Mouse (Mus musculus): ENCODE measurements at regions not wholly inside any gene's neighbourhood (a gene's known extent, or its start where the extent isn't known, plus 50 kb on each side); places are given as distances from the start of the nearest gene placed in this dataset.

DNA sequence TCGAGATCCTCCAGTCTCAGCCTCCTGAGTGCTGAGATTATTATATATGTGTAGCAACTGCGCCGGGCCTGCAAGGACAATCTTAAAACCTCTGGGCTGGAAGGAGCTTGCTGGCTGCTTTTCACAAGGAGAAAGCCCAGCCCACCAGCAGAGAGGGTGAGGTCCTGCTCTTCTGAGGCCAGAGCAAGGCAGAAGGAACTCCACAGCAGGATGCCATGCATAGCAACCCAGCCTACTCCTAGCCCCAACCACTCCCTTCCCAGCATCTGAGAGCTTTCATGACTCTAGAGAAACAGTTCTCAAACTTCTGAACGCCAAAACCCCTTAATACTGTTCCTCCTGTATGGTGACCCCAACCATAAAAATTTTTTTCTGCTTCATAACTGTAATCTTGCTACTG lies 80.3 kb upstream of the Rpl38 start:
- ATAC-seq (ENCODE audit: extremely low read depth, insufficient number of reproducible peaks, low FRiP score, poor library complexity, severe bottlenecking) = no peak
- no peaks in the 10 kb centered on the region for H3K4me1 ChIP-seq (ENCODE audit: insufficient read depth, low read depth, low read length)
- no peak for DNase-seq (ENCODE audit: low spot score)
- H3K9me3 ChIP-seq (replicated peaks) = peaks cover 80% of the 10 kb centered on the region
- H3K4me3 ChIP-seq (ENCODE audit: low read depth, low read length) = no peak overlapping the region
- no peaks in the 10 kb centered on the region for H3K27me3 ChIP-seq (ENCODE audit: insufficient read depth, low read length)
- TF ChIP-seq TAL1 (conservative IDR thresholded peaks at IDR 0.05; ENCODE audit: low read depth, low read length) = no peak
- no peak for TF ChIP-seq GATA2 (IDR thresholded peaks at IDR 0.05; ENCODE audit: borderline replicate concordance, low read depth, low read length)
- TF ChIP-seq GATA1 (IDR thresholded peaks at IDR 0.05; ENCODE audit: borderline replicate concordance, low read length) = no peak
- TF ChIP-seq CTCF (IDR thresholded peaks at IDR 0.05; ENCODE audit: low read depth, low read length) = no peak
- TF ChIP-seq POLR2AphosphoS5 (IDR thresholded peaks at IDR 0.05; ENCODE audit: insufficient replicate concordance, low read depth, low read length) = no peak
- H3K36me3 ChIP-seq (replicated peaks) = no peaks in the 10 kb centered on the region

DNA sequence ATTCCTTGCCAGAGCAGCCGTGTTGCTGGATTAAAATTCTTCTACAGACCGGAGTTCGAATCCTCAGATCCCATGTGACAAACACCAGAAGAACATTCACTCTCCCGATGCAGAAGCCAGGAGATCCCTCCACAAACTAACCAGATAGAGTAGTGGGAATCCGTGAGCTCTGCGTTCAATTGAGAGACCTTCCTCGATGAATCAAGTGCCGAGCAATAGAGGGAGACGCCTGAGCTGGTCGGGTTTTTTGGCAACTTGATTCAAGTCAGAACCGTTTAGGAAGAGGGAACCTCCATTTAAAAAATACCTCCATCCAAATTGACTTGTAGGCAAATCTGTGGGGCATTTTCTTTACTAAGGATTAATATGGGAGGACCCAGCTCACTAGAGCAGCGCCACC lies 81.9 kb upstream of the Rpl38 start:
- no peak for ATAC-seq (ENCODE audit: extremely low read depth, insufficient number of reproducible peaks, low FRiP score, poor library complexity, severe bottlenecking)
- no peak for TF ChIP-seq GATA1 (IDR thresholded peaks at IDR 0.05; ENCODE audit: borderline replicate concordance, low read length)
- TF ChIP-seq TAL1 (conservative IDR thresholded peaks at IDR 0.05; ENCODE audit: low read depth, low read length) = no peak
- no peak for TF ChIP-seq CTCF (IDR thresholded peaks at IDR 0.05; ENCODE audit: low read depth, low read length)
- TF ChIP-seq POLR2AphosphoS5 (IDR thresholded peaks at IDR 0.05; ENCODE audit: insufficient replicate concordance, low read depth, low read length) = no peak
- no peak for TF ChIP-seq GATA2 (IDR thresholded peaks at IDR 0.05; ENCODE audit: borderline replicate concordance, low read depth, low read length)
- Histone ChIP-seq H3K4me3 (ENCODE audit: low read depth, low read length) (no peak overlapping the region), H3K27me3 (ENCODE audit: insufficient read depth, low read length) (no peaks in the 10 kb centered on the region), H3K4me1 (ENCODE audit: insufficient read depth, low read depth, low read length) (no peaks in the 10 kb centered on the region), H3K9me3 (replicated peaks) (peaks cover 79% of the 10 kb centered on the region), H3K36me3 (replicated peaks) (no peaks in the 10 kb centered on the region)
- DNase-seq (ENCODE audit: low spot score) = no peak

DNA sequence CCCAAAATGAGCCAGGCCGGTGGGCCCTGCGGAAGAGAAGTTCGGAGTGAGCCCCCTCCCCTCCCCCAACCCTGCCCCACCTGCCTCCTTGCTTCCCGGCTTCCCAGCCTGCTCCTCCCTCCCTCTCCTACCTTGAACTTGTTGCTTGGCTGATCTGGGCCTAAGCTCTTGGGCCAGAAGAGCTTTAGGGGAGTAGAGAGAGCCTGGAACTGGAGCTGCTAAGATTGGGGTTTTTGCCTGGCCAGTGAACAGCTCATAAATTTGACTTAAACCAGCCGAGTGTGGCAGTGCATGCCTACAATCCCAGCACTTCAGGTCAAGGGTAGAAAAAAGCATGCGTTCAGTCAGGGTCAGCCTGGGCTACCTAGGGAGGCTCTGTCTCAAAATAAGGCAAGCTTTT lies 83.5 kb upstream of the Rpl38 start:
- TF ChIP-seq TAL1 (conservative IDR thresholded peaks at IDR 0.05; ENCODE audit: low read depth, low read length) = no peak
- no peak for TF ChIP-seq POLR2AphosphoS5 (IDR thresholded peaks at IDR 0.05; ENCODE audit: insufficient replicate concordance, low read depth, low read length)
- no peak for TF ChIP-seq GATA2 (IDR thresholded peaks at IDR 0.05; ENCODE audit: borderline replicate concordance, low read depth, low read length)
- TF ChIP-seq CTCF (IDR thresholded peaks at IDR 0.05; ENCODE audit: low read depth, low read length) = no peak
- no peak for TF ChIP-seq GATA1 (IDR thresholded peaks at IDR 0.05; ENCODE audit: borderline replicate concordance, low read length)
- H3K9me3 ChIP-seq (replicated peaks) = peaks cover 84% of the 10 kb centered on the region
- no peaks in the 10 kb centered on the region for H3K4me1 ChIP-seq (ENCODE audit: insufficient read depth, low read depth, low read length)
- no peak for ATAC-seq (ENCODE audit: extremely low read depth, insufficient number of reproducible peaks, low FRiP score, poor library complexity, severe bottlenecking)
- H3K27me3 ChIP-seq (ENCODE audit: insufficient read depth, low read length) = no peaks in the 10 kb centered on the region
- no peaks in the 10 kb centered on the region for H3K36me3 ChIP-seq (replicated peaks)
- no peak for DNase-seq (ENCODE audit: low spot score)
- H3K4me3 ChIP-seq (ENCODE audit: low read depth, low read length) = no peak overlapping the region

DNA sequence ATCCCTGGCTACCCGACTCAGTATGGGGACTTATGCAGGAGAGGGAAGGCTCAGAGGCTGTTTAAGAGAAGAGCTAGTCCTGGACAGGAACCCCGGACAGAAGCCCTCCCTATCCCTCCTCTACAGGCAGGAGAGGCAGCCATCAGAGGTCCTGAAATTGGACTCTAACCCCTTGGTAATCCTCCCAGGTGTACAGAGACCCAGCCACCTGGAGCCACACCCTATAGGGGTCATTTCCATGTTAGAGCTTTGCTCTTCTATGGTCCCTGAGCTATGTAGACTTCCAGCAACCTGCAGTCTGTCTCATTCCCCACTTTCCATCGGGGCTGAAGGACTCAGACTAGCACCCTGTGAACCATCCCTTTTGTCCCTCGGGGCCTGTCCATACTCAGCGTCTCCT lies 84.2 kb upstream of the Rpl38 start:
- H3K4me3 ChIP-seq (ENCODE audit: low read depth, low read length) = no peak overlapping the region
- H3K4me1 ChIP-seq (ENCODE audit: insufficient read depth, low read depth, low read length) = no peaks in the 10 kb centered on the region
- TF ChIP-seq POLR2AphosphoS5 (IDR thresholded peaks at IDR 0.05; ENCODE audit: insufficient replicate concordance, low read depth, low read length) (no peak), TAL1 (conservative IDR thresholded peaks at IDR 0.05; ENCODE audit: low read depth, low read length) (no peak), GATA2 (IDR thresholded peaks at IDR 0.05; ENCODE audit: borderline replicate concordance, low read depth, low read length) (no peak), GATA1 (IDR thresholded peaks at IDR 0.05; ENCODE audit: borderline replicate concordance, low read length) (no peak), CTCF (IDR thresholded peaks at IDR 0.05; ENCODE audit: low read depth, low read length) (no peak)
- ATAC-seq (ENCODE audit: extremely low read depth, insufficient number of reproducible peaks, low FRiP score, poor library complexity, severe bottlenecking) (no peak), DNase-seq (ENCODE audit: low spot score) (no peak)
- H3K27me3 ChIP-seq (ENCODE audit: insufficient read depth, low read length) = no peaks in the 10 kb centered on the region
- H3K9me3 ChIP-seq (replicated peaks) = peaks cover 82% of the 10 kb centered on the region
- H3K36me3 ChIP-seq (replicated peaks) = no peaks in the 10 kb centered on the region

DNA sequence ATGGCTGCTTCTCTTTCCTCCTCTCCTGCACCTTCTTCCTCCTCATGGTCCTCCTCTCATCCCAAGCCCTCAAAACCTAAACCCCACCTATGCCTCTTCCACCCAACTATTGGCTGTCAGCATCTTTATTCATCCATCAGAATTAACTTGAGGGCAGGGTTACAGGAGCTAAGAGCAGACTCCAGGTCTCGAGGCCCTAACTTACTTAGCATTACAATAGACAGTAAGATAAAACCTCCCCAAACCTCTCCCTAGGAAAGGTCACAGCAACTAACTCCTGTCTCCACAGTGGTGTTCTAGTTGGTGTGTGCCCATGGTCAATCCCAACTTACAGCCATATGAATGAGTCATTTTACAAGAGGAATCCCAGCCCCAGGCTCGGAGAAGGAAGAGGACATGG lies 88.3 kb upstream of the Rpl38 start:
- H3K27me3 ChIP-seq (ENCODE audit: insufficient read depth, low read length) = no peaks in the 10 kb centered on the region
- TF ChIP-seq POLR2AphosphoS5 (IDR thresholded peaks at IDR 0.05; ENCODE audit: insufficient replicate concordance, low read depth, low read length) (no peak), GATA2 (IDR thresholded peaks at IDR 0.05; ENCODE audit: borderline replicate concordance, low read depth, low read length) (no peak), TAL1 (conservative IDR thresholded peaks at IDR 0.05; ENCODE audit: low read depth, low read length) (no peak), GATA1 (IDR thresholded peaks at IDR 0.05; ENCODE audit: borderline replicate concordance, low read length) (no peak), CTCF (IDR thresholded peaks at IDR 0.05; ENCODE audit: low read depth, low read length) (no peak)
- H3K4me1 ChIP-seq (ENCODE audit: insufficient read depth, low read depth, low read length) = no peaks in the 10 kb centered on the region
- ATAC-seq (ENCODE audit: extremely low read depth, insufficient number of reproducible peaks, low FRiP score, poor library complexity, severe bottlenecking) (no peak), DNase-seq (ENCODE audit: low spot score) (no peak)
- no peak overlapping the region for H3K4me3 ChIP-seq (ENCODE audit: low read depth, low read length)
- no peaks in the 10 kb centered on the region for H3K36me3 ChIP-seq (replicated peaks)
- peaks cover 85% of the 10 kb centered on the region for H3K9me3 ChIP-seq (replicated peaks)

DNA sequence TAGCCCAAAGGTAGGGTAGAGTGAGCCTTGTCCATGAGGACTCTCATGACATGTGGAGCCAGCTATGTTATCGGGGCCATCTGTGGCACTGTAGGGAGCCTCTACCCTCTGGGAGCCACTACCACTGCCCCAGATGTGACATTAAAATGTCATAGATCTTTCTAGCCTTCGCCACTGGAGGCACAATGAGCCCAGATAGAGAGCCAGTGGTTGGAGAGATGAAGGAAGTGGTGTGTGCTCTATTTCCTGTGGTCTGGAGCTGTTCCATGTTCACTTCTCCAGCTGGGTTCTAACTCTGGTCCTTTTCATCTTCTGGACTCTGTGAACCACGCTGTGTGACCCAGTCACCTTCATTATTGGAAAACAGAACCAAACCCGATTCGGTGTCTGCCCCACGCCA lies 89.8 kb upstream of the Rpl38 start:
- no peak for TF ChIP-seq GATA1 (IDR thresholded peaks at IDR 0.05; ENCODE audit: borderline replicate concordance, low read length)
- TF ChIP-seq TAL1 (conservative IDR thresholded peaks at IDR 0.05; ENCODE audit: low read depth, low read length) = no peak
- TF ChIP-seq CTCF (IDR thresholded peaks at IDR 0.05; ENCODE audit: low read depth, low read length) = no peak
- TF ChIP-seq GATA2 (IDR thresholded peaks at IDR 0.05; ENCODE audit: borderline replicate concordance, low read depth, low read length) = no peak
- TF ChIP-seq POLR2AphosphoS5 (IDR thresholded peaks at IDR 0.05; ENCODE audit: insufficient replicate concordance, low read depth, low read length) = no peak
- ATAC-seq (ENCODE audit: extremely low read depth, insufficient number of reproducible peaks, low FRiP score, poor library complexity, severe bottlenecking) = no peak
- Histone ChIP-seq H3K9me3 (replicated peaks) (peaks cover 82% of the 10 kb centered on the region), H3K4me1 (ENCODE audit: insufficient read depth, low read depth, low read length) (no peaks in the 10 kb centered on the region), H3K4me3 (ENCODE audit: low read depth, low read length) (no peak overlapping the region), H3K36me3 (replicated peaks) (no peaks in the 10 kb centered on the region), H3K27me3 (ENCODE audit: insufficient read depth, low read length) (no peaks in the 10 kb centered on the region)
- no peak for DNase-seq (ENCODE audit: low spot score)

Data from G1E (cell line).